ENCODE assay signal across 7 mouse cellular contexts in the genomic region with DNA sequence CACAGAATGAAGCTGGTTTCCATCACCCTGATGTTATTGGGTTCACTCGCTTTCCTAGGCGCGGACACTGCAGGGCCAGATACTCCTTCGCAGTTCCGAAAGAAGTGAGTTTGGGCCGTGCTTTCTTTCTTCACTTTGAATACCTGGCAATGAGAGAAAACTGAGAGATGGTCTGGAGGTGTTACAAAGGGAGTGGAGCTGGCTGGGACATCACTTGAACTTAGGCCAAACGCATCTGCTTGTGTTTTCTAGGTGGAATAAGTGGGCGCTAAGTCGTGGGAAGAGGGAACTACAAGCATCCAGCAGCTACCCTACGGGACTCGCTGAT. TPM values are rescaled to one million over a fixed set of nuclear protein-coding genes. Genes with fewer than 3 reads are reported as not detected.
DNase-seq lines count a peak whose midpoint lies in the region; ATAC-seq lines count a peak whose summit lies in the region.

No protein-coding gene starts in this region.

- H3K36me3 ChIP-seq in lung, embryonic 16.5 days (ENCODE audit: control insufficient read depth, insufficient read depth, low read length): no peaks in the 10 kb centered on the region
- no peaks in the 10 kb centered on the region for H3K36me3 ChIP-seq in forebrain, embryonic 12.5 days (replicated peaks)
- no peaks in the 10 kb centered on the region for H3K36me3 ChIP-seq in limb, embryonic 12.5 days
- H3K36me3 ChIP-seq in stomach, embryonic 14.5 days (ENCODE audit: control insufficient read depth, insufficient read depth, low read length): no peaks in the 10 kb centered on the region

- H3K27me3 ChIP-seq in lung, embryonic 16.5 days (ENCODE audit: control insufficient read depth, insufficient read depth, low read depth, low read length): peaks cover 19% of the 10 kb centered on the region
- H3K27me3 ChIP-seq in forebrain, embryonic 12.5 days: peaks cover 81% of the 10 kb centered on the region
- peaks cover 72% of the 10 kb centered on the region for H3K27me3 ChIP-seq in limb, embryonic 12.5 days
- H3K27me3 ChIP-seq in stomach, embryonic 14.5 days (ENCODE audit: control insufficient read depth, insufficient read depth, low read length): peaks cover 20% of the 10 kb centered on the region

- 2% methylated on average over 11 of the region's 11 CpGs for WGBS in lung, embryonic 16.5 days
- 3% methylated on average over 11 of the region's 11 CpGs for WGBS in forebrain, embryonic 12.5 days
- WGBS in limb, embryonic 12.5 days: 2% methylated on average over 11 of the region's 11 CpGs
- WGBS in stomach, embryonic 14.5 days: 0% methylated on average over 11 of the region's 11 CpGs

- peak overlapping the region; percentile 72 for H3K9ac ChIP-seq in lung, embryonic 16.5 days (ENCODE audit: low read length)
- H3K9ac ChIP-seq in forebrain, embryonic 12.5 days: peak overlapping the region; percentile 42
- peak overlapping the region; percentile 51; the same call in 1 of the 2 replicates for H3K9ac ChIP-seq in limb, embryonic 12.5 days (replicated peaks)
- H3K9ac ChIP-seq in stomach, embryonic 14.5 days (replicated peaks; ENCODE audit: low read depth, low read length): no peak overlapping the region; the same call in 1 of the 2 replicates

- peak overlapping the region; percentile 99 for H3K4me2 ChIP-seq in lung, embryonic 16.5 days (ENCODE audit: low read depth, low read length)
- peak overlapping the region; percentile 55 for H3K4me2 ChIP-seq in forebrain, embryonic 12.5 days
- H3K4me2 ChIP-seq in limb, embryonic 12.5 days: peak overlapping the region; percentile 78
- H3K4me2 ChIP-seq in stomach, embryonic 14.5 days (replicated peaks; ENCODE audit: low read depth, low read length): peak overlapping the region; percentile 48

- no peaks in the 10 kb centered on the region for H3K9me3 ChIP-seq in lung, embryonic 16.5 days (ENCODE audit: control insufficient read depth, low read length)
- H3K9me3 ChIP-seq in forebrain, embryonic 12.5 days: no peaks in the 10 kb centered on the region
- H3K9me3 ChIP-seq in limb, embryonic 12.5 days: no peaks in the 10 kb centered on the region
- no peaks in the 10 kb centered on the region for H3K9me3 ChIP-seq in stomach, embryonic 14.5 days (ENCODE audit: control insufficient read depth, low read depth, low read length)

- peak overlapping the region; percentile 62 for H3K4me3 ChIP-seq in lung, embryonic 16.5 days (ENCODE audit: low read length)
- peak overlapping the region; percentile 31 for H3K4me3 ChIP-seq in forebrain, embryonic 12.5 days (replicated peaks)
- H3K4me3 ChIP-seq in limb, embryonic 12.5 days (replicated peaks): peak overlapping the region; percentile 41
- peak overlapping the region; percentile 47 for H3K4me3 ChIP-seq in stomach, embryonic 14.5 days (ENCODE audit: low read depth, low read length)

- no peak for DNase-seq in lung, postnatal 4 days
- no peak for DNase-seq in retina, postnatal 1 day
- no peak for DNase-seq in adrenal gland, adult 8-10 months

- peaks cover 63% of the 10 kb centered on the region for H3K4me1 ChIP-seq in lung, embryonic 16.5 days (replicated peaks; ENCODE audit: control insufficient read depth, insufficient read depth, low read length)
- H3K4me1 ChIP-seq in forebrain, embryonic 12.5 days: peaks cover 45% of the 10 kb centered on the region
- H3K4me1 ChIP-seq in limb, embryonic 12.5 days (replicated peaks): peaks cover 46% of the 10 kb centered on the region
- H3K4me1 ChIP-seq in stomach, embryonic 14.5 days (ENCODE audit: control insufficient read depth, insufficient read depth, low read length): peaks cover 17% of the 10 kb centered on the region; the same call in 1 of the 2 replicates

- no peak overlapping the region for H3K27ac ChIP-seq in lung, embryonic 16.5 days (ENCODE audit: low read length)
- no peak overlapping the region for H3K27ac ChIP-seq in forebrain, embryonic 12.5 days
- no peak overlapping the region for H3K27ac ChIP-seq in limb, embryonic 12.5 days
- no peak overlapping the region for H3K27ac ChIP-seq in stomach, embryonic 14.5 days (ENCODE audit: low read length)

- ATAC-seq in lung, embryonic 16.5 days (ENCODE audit: low read depth): no peak
- ATAC-seq in forebrain, embryonic 12.5 days (ENCODE audit: low FRiP score): no peak
- no peak for ATAC-seq in limb, embryonic 12.5 days (ENCODE audit: insufficient number of reproducible peaks, insufficient read depth, low FRiP score, low TSS enrichment, low read depth)
- ATAC-seq in stomach, embryonic 14.5 days (ENCODE audit: insufficient number of reproducible peaks, insufficient read depth, low FRiP score, low read depth): no peak

RNA-seq across cellular contexts. Expression of gene Adm, which starts 0.8 kb away (rescaled TPM):
- 6.4 and 8.2 TPM in 2 replicates for polyA plus RNA-seq in lung, embryonic 16.5 days (2015; fragmentation: Nextera tagmentation; extraction: Ambion mirVana)
- polyA plus RNA-seq in forebrain, embryonic 12.5 days (2016; fragmentation: Nextera tagmentation; extraction: Ambion mirVana): 3.0 and 3.1 TPM in 2 replicates
- polyA plus RNA-seq in limb, embryonic 12.5 days (2016; fragmentation: Nextera tagmentation; extraction: Ambion mirVana): 1.2 and 2.1 TPM in 2 replicates
- polyA plus RNA-seq in stomach, embryonic 14.5 days (2014; fragmentation: Nextera tagmentation; extraction: Ambion mirVana): 3.4 and 4.0 TPM in 2 replicates
- 10 to 100 TPM; 21.2 to 81.4 (median 35.9) TPM for total RNA-seq in adrenal gland, adult 8-10 months (2022)

RNA-seq across cellular contexts. Expression of gene Sbf2, which starts 13.5 kb away (rescaled TPM):
- polyA plus RNA-seq in lung, embryonic 16.5 days (2015; fragmentation: Nextera tagmentation; extraction: Ambion mirVana): 37.0 and 37.9 TPM in 2 replicates
- polyA plus RNA-seq in forebrain, embryonic 12.5 days (2016; fragmentation: Nextera tagmentation; extraction: Ambion mirVana): 62.2 and 63.3 TPM in 2 replicates
- polyA plus RNA-seq in limb, embryonic 12.5 days (2016; fragmentation: Nextera tagmentation; extraction: Ambion mirVana): 34.2 and 35.1 TPM in 2 replicates
- polyA plus RNA-seq in stomach, embryonic 14.5 days (2014; fragmentation: Nextera tagmentation; extraction: Ambion mirVana): 46.1 and 48.8 TPM in 2 replicates
- 10 to 100 TPM; 39.5 to 68.9 (median 55.1) TPM for total RNA-seq in adrenal gland, adult 8-10 months (2022)

Comparison
In these comparisons a context has a peak if more than half of its experiments do, and no peak if none do; other contexts are left out.
1. H3K4me2 ChIP-seq: peak in every context shown above with its lines; median percentile 99 in lung, embryonic 16.5 days; 78 in limb, embryonic 12.5 days; 55 in forebrain, embryonic 12.5 days; 48 in stomach, embryonic 14.5 days.